Mouse (Mus musculus): ENCODE results near the gene Acer3.

Acer3 gene

GRCm38 (mm10) chr7:98332678-98333397, 11.8 kb upstream of the Acer3 start:
- DNase-seq (ENCODE audit: low read depth, low spot score), result no peak

- no peak for DNase-seq (ENCODE audit: low read depth, low spot score)
Measured at GRCm38 (mm10) chr7:98331932-98332331, 10.9 kb upstream of the Acer3 start.

- DNase-seq (ENCODE audit: low read depth, low spot score), result no peak
Measured at GRCm38 (mm10) chr7:98330375-98331002, 9.5 kb upstream of the Acer3 start.

- DNase-seq (ENCODE audit: low read depth, low spot score), result no peak
Measured at GRCm38 (mm10) chr7:98329651-98330374, 8.8 kb upstream of the Acer3 start.

GRCm38 (mm10) chr7:98328311-98328710, 7.3 kb upstream of the Acer3 start:
- no peak for DNase-seq (ENCODE audit: low read depth, low spot score)

GRCm38 (mm10) chr7:98326051-98326450, 5.0 kb upstream of the Acer3 start:
- no peak for DNase-seq (ENCODE audit: low read depth, low spot score)

GRCm38 (mm10) chr7:98324228-98324627, 3.2 kb upstream of the Acer3 start:
- no peak for DNase-seq (ENCODE audit: low read depth, low spot score)

- DNase-seq (ENCODE audit: low read depth, low spot score), result no peak
Measured at GRCm38 (mm10) chr7:98323288-98324019, 2.4 kb upstream of the Acer3 start.

GRCm38 (mm10) chr7:98322415-98322814, 1.4 kb upstream of the Acer3 start:
- no peak for DNase-seq (ENCODE audit: low read depth, low spot score)

- no peak for DNase-seq (ENCODE audit: low read depth, low spot score)
Measured at GRCm38 (mm10) chr7:98320006-98320556, 927 bp downstream of the Acer3 start.

- no peak for DNase-seq (ENCODE audit: low read depth, low spot score)
Measured at GRCm38 (mm10) chr7:98316568-98316967, 4.4 kb downstream of the Acer3 start.

- DNase-seq (ENCODE audit: low read depth, low spot score), result no peak
Measured at GRCm38 (mm10) chr7:98315087-98315486, 5.9 kb downstream of the Acer3 start.

GRCm38 (mm10) chr7:98312185-98312920, 8.7 kb downstream of the Acer3 start:
- no peak for DNase-seq (ENCODE audit: low read depth, low spot score)

- no peak for DNase-seq (ENCODE audit: low read depth, low spot score)
Measured at GRCm38 (mm10) chr7:98310266-98310665, 10.7 kb downstream of the Acer3 start.

- peak; percentile 84 for DNase-seq (ENCODE audit: low read depth, low spot score)
Measured at GRCm38 (mm10) chr7:98309219-98310030, 11.6 kb downstream of the Acer3 start.

GRCm38 (mm10) chr7:98308607-98309218, 12.3 kb downstream of the Acer3 start:
- DNase-seq (ENCODE audit: low read depth, low spot score), result peak; percentile 4

GRCm38 (mm10) chr7:98307921-98308606, 12.9 kb downstream of the Acer3 start:
- DNase-seq (ENCODE audit: low read depth, low spot score), result no peak

- no peak for DNase-seq (ENCODE audit: low read depth, low spot score)
Measured at GRCm38 (mm10) chr7:98307411-98307810, 13.6 kb downstream of the Acer3 start.

- DNase-seq (ENCODE audit: low read depth, low spot score), result no peak
Measured at GRCm38 (mm10) chr7:98292901-98293300, 28.1 kb downstream of the Acer3 start.
